Mouse (Mus musculus): ENCODE data around the gene Plch2.

GRCm38 (mm10) chr4:155063895-155064294 lies 7.3 kb upstream of the Plch2 start:
- TF ChIP-seq CTCF (IDR thresholded peaks at IDR 0.05; ENCODE audit: control insufficient read depth, insufficient read depth, insufficient read length), result no peak
- no peak for TF ChIP-seq MAX (IDR thresholded peaks at IDR 0.05)
- no peak for TF ChIP-seq CEBPB (IDR thresholded peaks at IDR 0.05; ENCODE audit: low read depth)
- TF ChIP-seq MYOG (IDR thresholded peaks at IDR 0.05; ENCODE audit: control insufficient read depth, extremely low read depth, insufficient read length), result no peak
